Mouse (Mus musculus) heart, postnatal 0 days (tissue): Measurements from ENCODE around the gene Rsph14. TPM values are rescaled to one million over a fixed set of nuclear protein-coding genes. Genes with fewer than 3 reads are reported as not detected.
A peak's percentile ranks its signal among the peaks of the same experiment; 100 is the strongest.

Experiments used
- ATAC-seq: fragments of 200-750 bp; cut with Nextera tagmentation; 2 replicates; pipeline ENCODE4 v1.8.0; 2017; ENCODE audit warnings: low read depth, moderate number of reproducible peaks, moderate library complexity; ENCODE audit not compliant: insufficient read depth
- DNase-seq: peaks from one replicate; pipeline ENCODE4 v3.0.0-alpha.2; 2016; ENCODE audit warnings: low spot score
- H3K27ac ChIP-seq: fragments of 300-500 bp; sonication (generic); 2 replicates; pipeline ENCODE4 v1.5.1; 2014; ENCODE audit warnings: low read depth, mild to moderate bottlenecking
- H3K27me3 ChIP-seq: fragments of 300-500 bp; sonication (generic); 2 replicates; pipeline ENCODE4 v1.6.1; 2014; ENCODE audit warnings: low read length, mixed read lengths; ENCODE audit not compliant: control insufficient read depth, insufficient read depth
- H3K36me3 ChIP-seq: fragments of 300-500 bp; sonication (generic); replicated peaks from 2 replicates; pipeline ENCODE4 v1.6.1; 2014; ENCODE audit warnings: low read length, mixed read lengths; ENCODE audit not compliant: control insufficient read depth, insufficient read depth
- H3K4me1 ChIP-seq: fragments of 300-500 bp; sonication (generic); 2 replicates; pipeline ENCODE4 v1.6.1; 2014; ENCODE audit warnings: antibody characterized with exemption; ENCODE audit not compliant: control insufficient read depth, insufficient read depth
- H3K4me2 ChIP-seq: fragments of 300-500 bp; sonication (generic); 2 replicates; pipeline ENCODE4 v1.6.1; 2014; ENCODE audit warnings: low read depth, mild to moderate bottlenecking, low read length, moderate library complexity
- H3K4me3 ChIP-seq: fragments of 300-500 bp; sonication (generic); 2 replicates; pipeline ENCODE4 v1.5.1; 2014; ENCODE audit warnings: low read depth, low read length
- H3K9ac ChIP-seq: fragments of 300-500 bp; sonication (generic); replicated peaks from 2 replicates; pipeline ENCODE4 v1.6.1; 2014; ENCODE audit warnings: low read depth, low read length, mixed read lengths
- H3K9me3 ChIP-seq: fragments of 300-500 bp; sonication (generic); replicated peaks from 2 replicates; pipeline ENCODE4 v1.6.1; 2016; ENCODE audit warnings: low read length; ENCODE audit not compliant: control insufficient read depth
- CTCF ChIP-seq: IDR thresholded peaks from 2 replicates; pipeline ENCODE4 v1.5.1; 2016; ENCODE audit warnings: antibody characterized with exemption, control low read depth, low read depth
- EP300 ChIP-seq: IDR thresholded peaks from 2 replicates; pipeline ENCODE4 v1.6.1; 2016; ENCODE audit warnings: antibody characterized with exemption, low read depth
- WGBS: fragments of 180-500 bp; shearing (Covaris S2); extraction: QIAGEN DNeasy Blood & Tissue Kit; methylation state at CpG from one replicate; pipeline ENCODE4 v1.1.7; 2014; 5-methylcytosine and 5-hydroxymethylcytosine counted together
- polyA plus RNA-seq: library from polyadenylated mRNA; unstranded; fragments of >200 nt; fragmentation: Nextera tagmentation; extraction: Ambion mirVana; gene quantifications from 2 replicates; pipeline ENCODE4 v1.2.1, GENCODE M21; 2015
- total RNA-seq: library from RNA; depleted of rRNA; stranded (reverse); fragments of >200 nt; gene quantifications from 2 replicates; pipeline ENCODE4 v1.2.3, GENCODE M21; 2014; ENCODE audit warnings: low replicate concordance

The Rsph14 gene
- total and polyA plus RNA-seq, 2 experiments from 2014 or later: not detected

DNA sequence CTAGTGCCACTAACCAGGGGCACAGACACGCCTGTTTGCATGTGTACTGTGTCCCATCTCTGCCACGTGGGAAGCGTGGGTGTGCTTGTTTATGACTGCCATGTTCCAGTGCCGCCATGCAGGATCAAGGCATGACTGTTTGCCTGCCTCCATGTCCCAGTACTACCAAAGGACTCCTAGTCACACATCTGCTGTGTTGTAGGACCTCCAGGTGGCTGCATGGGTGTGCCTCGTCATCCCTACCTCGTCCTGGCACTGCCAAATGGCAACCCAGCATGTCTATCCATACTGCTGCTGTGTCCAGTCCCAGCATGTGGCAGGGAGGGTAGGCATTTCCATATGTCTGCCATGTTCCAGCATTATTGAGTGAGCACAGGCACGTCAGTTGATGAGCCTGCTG is 104.1 kb downstream of the Rsph14 start:
- no peaks in the 10 kb centered on the region for H3K4me1 ChIP-seq
- TF ChIP-seq CTCF (no peak), EP300 (no peak)
- DNase-seq: no peak
- no peaks in the 10 kb centered on the region for H3K36me3 ChIP-seq
- H3K4me3 ChIP-seq: no peak overlapping the region
- H3K27ac ChIP-seq: no peak overlapping the region
- ATAC-seq: no peak
- no peak overlapping the region for H3K4me2 ChIP-seq
- no peak overlapping the region for H3K9ac ChIP-seq
- WGBS: 70% methylated on average over 7 of the region's 7 CpGs
- H3K27me3 ChIP-seq: 0 out of 2 replicates have a peak, but pooled peaks cover 6% of the 10 kb centered on the region
- H3K9me3 ChIP-seq: no peaks in the 10 kb centered on the region

DNA sequence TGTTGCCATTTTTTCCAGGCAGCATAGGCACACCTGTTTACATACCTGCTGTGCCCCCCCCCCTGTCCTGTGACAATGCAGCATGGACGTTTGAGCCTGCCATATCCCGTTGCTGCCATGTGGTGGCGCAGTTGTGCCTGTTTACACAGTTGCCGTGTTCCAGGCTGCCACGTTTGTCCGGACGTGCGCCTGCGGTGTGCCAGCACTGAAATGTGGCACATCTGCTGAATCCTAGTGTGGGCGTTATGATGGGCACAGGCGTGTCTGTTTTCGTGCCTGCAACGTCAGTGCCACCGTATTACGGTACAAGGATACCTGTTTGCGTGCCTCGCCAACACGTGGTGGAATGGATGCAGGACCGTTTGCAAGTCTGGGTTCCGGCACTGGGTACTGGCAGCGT is 107.1 kb downstream of the Rsph14 start:
- Histone ChIP-seq H3K4me1 (no peaks in the 10 kb centered on the region), H3K4me2 (no peak overlapping the region), H3K4me3 (no peak overlapping the region), H3K27ac (no peak overlapping the region), H3K9me3 (no peaks in the 10 kb centered on the region), H3K9ac (no peak overlapping the region), H3K36me3 (no peaks in the 10 kb centered on the region), H3K27me3 (peaks cover 16% of the 10 kb centered on the region; the same call in 1 of the 2 replicates)
- DNase-seq (no peak), ATAC-seq (no peak)
- 15% methylated on average over 21 of the region's 21 CpGs for whole genome bisulfite sequencing
- TF ChIP-seq CTCF (peak; percentile 55), EP300 (no peak)

GRCm38 (mm10) chr10:74924274-74924673 is 108.1 kb downstream of the Rsph14 start:
- 88% methylated on average over 14 of the region's 14 CpGs for WGBS

GRCm38 (mm10) chr10:74922763-74923162 is 109.6 kb downstream of the Rsph14 start:
- 42% methylated on average over 6 of the region's 6 CpGs for WGBS
- TF ChIP-seq EP300 (no peak), CTCF (peak; percentile 63)
- Histone ChIP-seq H3K4me3 (no peak overlapping the region), H3K27ac (no peak overlapping the region), H3K9me3 (no peaks in the 10 kb centered on the region), H3K4me1 (no peaks in the 10 kb centered on the region), H3K9ac (no peak overlapping the region), H3K4me2 (no peak overlapping the region), H3K36me3 (no peaks in the 10 kb centered on the region), H3K27me3 (peaks cover 16% of the 10 kb centered on the region; the same call in 1 of the 2 replicates)
- ATAC-seq (peak; percentile 38; the same call in 1 of the 2 replicates), DNase-seq (peak; percentile 8)

More at GRCm38 (mm10) chr10:74924274-74924673, 108.1 kb downstream of the Rsph14 start:
- no peak overlapping the region for H3K27ac ChIP-seq
- H3K4me3 ChIP-seq: no peak overlapping the region
- peaks cover 16% of the 10 kb centered on the region; the same call in 1 of the 2 replicates for H3K27me3 ChIP-seq
- H3K4me1 ChIP-seq: no peaks in the 10 kb centered on the region
- DNase-seq (no peak), ATAC-seq (no peak)
- H3K36me3 ChIP-seq: no peaks in the 10 kb centered on the region
- no peak overlapping the region for H3K4me2 ChIP-seq
- no peak overlapping the region for H3K9ac ChIP-seq
- no peak for TF ChIP-seq EP300
- H3K9me3 ChIP-seq: no peaks in the 10 kb centered on the region

DNA sequence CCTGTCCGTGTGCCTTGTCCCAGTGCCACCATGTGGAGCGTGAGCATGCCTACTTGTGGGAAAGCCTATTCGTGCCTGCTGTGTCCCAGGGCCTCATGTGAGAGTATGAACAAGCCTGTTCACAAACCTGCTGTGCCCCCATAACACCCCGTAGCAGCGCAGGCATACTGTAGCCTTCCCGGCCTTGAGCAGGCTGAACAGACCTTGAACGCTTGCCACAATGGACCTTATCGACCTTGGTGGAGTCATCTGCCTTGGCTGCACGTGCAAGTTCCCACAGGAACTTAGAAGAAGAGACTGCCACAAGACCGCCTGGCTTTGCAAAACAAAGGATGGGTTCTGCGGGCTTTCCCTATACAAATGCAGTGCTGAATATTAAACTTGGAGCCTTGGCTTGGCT is 110.8 kb downstream of the Rsph14 start:
- no peak overlapping the region for H3K27ac ChIP-seq
- H3K9ac ChIP-seq: no peak overlapping the region
- peaks cover 16% of the 10 kb centered on the region; the same call in 1 of the 2 replicates for H3K27me3 ChIP-seq
- H3K4me1 ChIP-seq: no peaks in the 10 kb centered on the region
- H3K4me3 ChIP-seq: no peak overlapping the region
- no peak for DNase-seq
- ATAC-seq: no peak
- no peak overlapping the region for H3K4me2 ChIP-seq
- H3K9me3 ChIP-seq: no peaks in the 10 kb centered on the region
- no peaks in the 10 kb centered on the region for H3K36me3 ChIP-seq
- no peak for TF ChIP-seq CTCF
- TF ChIP-seq EP300: no peak
- 76% methylated on average over 11 of the region's 11 CpGs for WGBS

DNA sequence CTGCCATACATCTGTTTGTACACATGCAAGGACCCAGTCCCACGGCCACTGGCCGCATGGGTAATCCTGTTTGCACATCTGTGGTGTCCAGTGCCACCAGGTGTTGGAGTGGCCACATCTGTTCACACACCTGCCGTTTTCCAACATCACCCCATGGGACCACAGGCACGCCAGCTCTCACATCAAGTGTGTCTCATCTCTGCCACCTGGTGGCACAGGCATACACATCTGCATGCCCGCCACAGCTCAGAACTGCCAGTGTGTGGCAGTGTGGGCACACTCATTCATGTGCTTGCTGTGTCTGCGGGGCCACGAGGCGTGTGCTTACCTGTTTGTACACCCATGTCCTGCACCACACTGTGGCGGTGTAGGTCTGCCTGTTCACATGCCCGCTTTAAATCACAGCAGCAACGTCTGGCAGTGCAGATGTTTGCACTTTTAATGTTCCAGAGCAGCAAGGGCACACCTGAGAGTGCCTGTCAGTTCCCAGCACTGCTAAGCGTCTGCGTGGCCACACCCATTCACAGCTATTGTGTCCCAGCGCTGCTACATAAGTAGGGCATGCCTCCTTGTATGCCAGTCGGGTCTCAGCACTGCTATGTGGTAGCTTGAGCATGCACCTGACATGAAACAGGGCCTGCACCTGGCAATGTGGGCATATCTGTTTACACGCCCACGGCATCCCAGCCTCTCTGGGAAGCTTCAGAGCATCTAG is 111.4 kb downstream of the Rsph14 start:
- Histone ChIP-seq H3K4me2 (no peak overlapping the region), H3K4me1 (no peaks in the 10 kb centered on the region), H3K27me3 (peaks cover 16% of the 10 kb centered on the region; the same call in 1 of the 2 replicates), H3K4me3 (no peak overlapping the region), H3K9ac (no peak overlapping the region), H3K27ac (no peak overlapping the region), H3K9me3 (no peaks in the 10 kb centered on the region), H3K36me3 (no peaks in the 10 kb centered on the region)
- WGBS: 37% methylated on average over 17 of the region's 17 CpGs
- DNase-seq (peak; percentile 49), ATAC-seq (peak; percentile 45; the same call in 1 of the 2 replicates)
- no peak for TF ChIP-seq EP300
- peak; percentile 96 for TF ChIP-seq CTCF
